Mouse (Mus musculus) liver, embryonic 14.5 days (tissue): ENCODE data around the gene Cul7. TPM values are rescaled to one million over a fixed set of nuclear protein-coding genes. Genes with fewer than 3 reads are reported as not detected.

ENCODE experiments used
- ATAC-seq: fragments of 200-750 bp; cut with Nextera tagmentation; 2 replicates; pipeline ENCODE4 v1.8.0; 2017; ENCODE audit warnings: moderate number of reproducible peaks, mild to moderate bottlenecking, moderate library complexity; ENCODE audit not compliant: insufficient read depth
- DNase-seq, 3 experiments: peaks; one replicate each; pipeline ENCODE4 v3.0.0-alpha.2; 2012 to 2013; ENCODE audit warnings: low read depth in 3 of 3, low spot score in 3 of 3
- H3K27ac ChIP-seq: fragments of 300-500 bp; sonication (generic); 2 replicates; pipeline ENCODE4 v1.5.1; 2014; ENCODE audit warnings: moderate library complexity, mild to moderate bottlenecking, control low read depth, inconsistent platforms
- H3K27me3 ChIP-seq: fragments of 300-500 bp; sonication (generic); 2 replicates; pipeline ENCODE4 v1.6.1; 2014; ENCODE audit warnings: mild to moderate bottlenecking, low read length, moderate library complexity; ENCODE audit not compliant: control insufficient read depth, insufficient read depth
- H3K36me3 ChIP-seq: fragments of 300-500 bp; sonication (generic); replicated peaks from 2 replicates; pipeline ENCODE4 v1.6.1; 2014; ENCODE audit warnings: low read depth; ENCODE audit not compliant: control insufficient read depth, insufficient read depth
- H3K4me1 ChIP-seq, 2 experiments: fragments of 200-500 bp in 1 of 2; fragments of 300-500 bp in 1 of 2; sonication (generic) in 1 of 2; replicated peaks; 2 replicates each; pipeline ENCODE4 v1.6.1; 2012 to 2014; ENCODE audit warnings: antibody characterized with exemption in 1 of 2, inconsistent platforms in 1 of 2, low read length in 1 of 2; ENCODE audit not compliant: control insufficient read depth in 2 of 2, insufficient read depth in 2 of 2
- H3K4me2 ChIP-seq: fragments of 300-500 bp; sonication (generic); 2 replicates; pipeline ENCODE4 v1.6.1; 2014; ENCODE audit warnings: low read depth, mild to moderate bottlenecking, control low read depth, moderate library complexity
- H3K4me3 ChIP-seq, 2 experiments: fragments of 200-500 bp in 1 of 2; fragments of 300-500 bp in 1 of 2; sonication (generic) in 1 of 2; 2 replicates each; pipeline ENCODE4 v1.5.1; 2012 to 2014; ENCODE audit warnings: low read depth in 2 of 2, low read length in 2 of 2, mild to moderate bottlenecking in 2 of 2, control low read depth in 1 of 2, inconsistent platforms in 1 of 2, moderate library complexity in 1 of 2; ENCODE audit not compliant: insufficient read depth in 1 of 2
- H3K9ac ChIP-seq: fragments of 300-500 bp; sonication (generic); replicated peaks from 2 replicates; pipeline ENCODE4 v1.6.1; 2014; ENCODE audit warnings: mild to moderate bottlenecking, control low read depth, moderate library complexity
- H3K9me3 ChIP-seq: fragments of 300-500 bp; sonication (generic); 2 replicates; pipeline ENCODE4 v1.6.1; 2016; ENCODE audit warnings: low read length, mixed read lengths; ENCODE audit not compliant: control insufficient read depth
- CTCF ChIP-seq: IDR thresholded peaks from 2 replicates; pipeline ENCODE4 v1.5.1; 2016; ENCODE audit warnings: antibody characterized with exemption, low read depth, control low read depth
- EP300 ChIP-seq: IDR thresholded peaks from 2 replicates; pipeline ENCODE4 v1.6.1; 2016; ENCODE audit warnings: antibody characterized with exemption, low read depth
- WGBS: fragments of 180-500 bp; shearing (Covaris S2); extraction: QIAGEN DNeasy Blood & Tissue Kit; methylation state at CpG from one replicate; pipeline ENCODE4 v1.1.7; 2014; ENCODE audit not compliant: insufficient replicate concordance; 5-methylcytosine and 5-hydroxymethylcytosine counted together
- polyA plus RNA-seq, 2 experiments: library from polyadenylated mRNA; depleted of rRNA in 1 of 2; stranded (reverse) in 1 of 2; unstranded in 1 of 2; fragments of >200 nt; fragmentation: Nextera tagmentation in 1 of 2; extraction: Ambion mirVana in 1 of 2; gene quantifications; 2 replicates each; pipeline versions ENCODE4 v1.2.1 to v1.2.3; 2012 to 2014

Cul7 gene
- polyA plus RNA-seq (2012; rRNA removed) (11.3 and 14.9 TPM in 2 replicates), polyA plus RNA-seq (2014; fragmentation: Nextera tagmentation; extraction: Ambion mirVana) (7.1 and 8.3 TPM in 2 replicates)

GRCm38 (mm10) chr17:46650232-46651031 is at the start of gene Cul7:
Gene Cul7, plus strand, starts transcription at chr17:46650337.
- Histone ChIP-seq H3K4me1 (peaks cover 17 to 26% of the 10 kb centered on the region in 2 experiments), H3K27ac (peak within 1 kb of the TSS; percentile 23), H3K36me3 (no peaks in the 10 kb centered on the region; the same call in none of the 2 replicates), H3K27me3 (no peaks in the 10 kb centered on the region), H3K4me2 (peak within 1 kb of the TSS; percentile 90), H3K9me3 (no peaks in the 10 kb centered on the region), H3K4me3 (peak within 1 kb of the TSS; percentile 55 to 63), H3K9ac (peak within 1 kb of the TSS; percentile 62)
- under 1% methylated on average over 58 of the region's 58 CpGs for WGBS
- ATAC-seq (peak; percentile 79), DNase-seq (peak; percentile 71 to 77 (median 75))
- TF ChIP-seq EP300 (no peak), CTCF (no peak)

GRCm38 (mm10) chr17:46600569-46600968 is 49.6 kb upstream of the Cul7 start:
- no peak for DNase-seq
- no peaks in the 10 kb centered on the region for H3K9me3 ChIP-seq
- H3K4me2 ChIP-seq, result no peak overlapping the region
- 66% methylated on average over 2 of the region's 2 CpGs for WGBS
- no peak overlapping the region for H3K4me3 ChIP-seq
- ATAC-seq, result no peak
- no peak for TF ChIP-seq EP300
- no peak for TF ChIP-seq CTCF
- no peak overlapping the region for H3K27ac ChIP-seq
- no peaks in the 10 kb centered on the region for H3K4me1 ChIP-seq
- H3K9ac ChIP-seq, result no peak overlapping the region
- H3K36me3 ChIP-seq, result no peaks in the 10 kb centered on the region
- H3K27me3 ChIP-seq, result no peaks in the 10 kb centered on the region

GRCm38 (mm10) chr17:46602212-46602611 is 47.9 kb upstream of the Cul7 start:
- DNase-seq (no peak), ATAC-seq (no peak)
- WGBS, result 42% methylated on average over 9 of the region's 9 CpGs

GRCm38 (mm10) chr17:46603229-46603628 is 46.9 kb upstream of the Cul7 start:
- H3K4me1 ChIP-seq, result no peaks in the 10 kb centered on the region
- TF ChIP-seq CTCF, result 0 out of 2 replicates have a peak, but pooled peaks have one; percentile 21
- TF ChIP-seq EP300, result no peak
- WGBS, result 79% methylated on average over 4 of the region's 4 CpGs
- no peaks in the 10 kb centered on the region for H3K27me3 ChIP-seq
- no peak overlapping the region for H3K9ac ChIP-seq
- no peak overlapping the region for H3K4me3 ChIP-seq
- no peak overlapping the region for H3K4me2 ChIP-seq
- no peak for DNase-seq
- H3K9me3 ChIP-seq, result no peaks in the 10 kb centered on the region
- no peak overlapping the region for H3K27ac ChIP-seq
- no peak for ATAC-seq
- H3K36me3 ChIP-seq, result no peaks in the 10 kb centered on the region

More at GRCm38 (mm10) chr17:46602212-46602611, 47.9 kb upstream of the Cul7 start:
- Histone ChIP-seq H3K27me3 (no peaks in the 10 kb centered on the region), H3K4me2 (no peak overlapping the region), H3K4me3 (no peak overlapping the region), H3K4me1 (no peaks in the 10 kb centered on the region), H3K9ac (no peak overlapping the region), H3K36me3 (no peaks in the 10 kb centered on the region), H3K27ac (no peak overlapping the region), H3K9me3 (no peaks in the 10 kb centered on the region)
- TF ChIP-seq CTCF (no peak), EP300 (no peak)

GRCm38 (mm10) chr17:46605126-46605525 is 45.0 kb upstream of the Cul7 start:
- Histone ChIP-seq H3K27me3 (no peaks in the 10 kb centered on the region), H3K4me1 (peaks cover 0 to 1% of the 10 kb centered on the region in 2 experiments; a peak in 1 of 4 replicates), H3K4me3 (no peak overlapping the region), H3K9me3 (no peaks in the 10 kb centered on the region), H3K27ac (no peak overlapping the region), H3K4me2 (no peak overlapping the region), H3K36me3 (no peaks in the 10 kb centered on the region), H3K9ac (no peak overlapping the region)
- ATAC-seq (no peak), DNase-seq (no peak)
- 71% methylated on average over 5 of the region's 5 CpGs for WGBS
- TF ChIP-seq CTCF (no peak), EP300 (no peak)
